Mouse (Mus musculus) thymus, adult 2 months (tissue): ENCODE data around the gene Scn4b.

Experiments
- CTCF ChIP-seq: fragments of 200-500 bp; IDR thresholded peaks from 2 replicates; pipeline ENCODE4 v1.5.1; 2012; ENCODE audit warnings: mild to moderate bottlenecking, control low read depth, low read length, moderate library complexity, borderline replicate concordance; ENCODE audit not compliant: control insufficient read depth, poor library complexity, insufficient read depth; ENCODE audit errors: extremely low read depth
- POLR2A ChIP-seq: fragments of 200-500 bp; IDR thresholded peaks from 2 replicates; pipeline ENCODE4 v1.6.1; 2012; ENCODE audit warnings: mild to moderate bottlenecking, low read length, control low read depth, moderate library complexity; ENCODE audit not compliant: control insufficient read depth, poor library complexity, insufficient read depth; ENCODE audit errors: extremely low read depth

DNA sequence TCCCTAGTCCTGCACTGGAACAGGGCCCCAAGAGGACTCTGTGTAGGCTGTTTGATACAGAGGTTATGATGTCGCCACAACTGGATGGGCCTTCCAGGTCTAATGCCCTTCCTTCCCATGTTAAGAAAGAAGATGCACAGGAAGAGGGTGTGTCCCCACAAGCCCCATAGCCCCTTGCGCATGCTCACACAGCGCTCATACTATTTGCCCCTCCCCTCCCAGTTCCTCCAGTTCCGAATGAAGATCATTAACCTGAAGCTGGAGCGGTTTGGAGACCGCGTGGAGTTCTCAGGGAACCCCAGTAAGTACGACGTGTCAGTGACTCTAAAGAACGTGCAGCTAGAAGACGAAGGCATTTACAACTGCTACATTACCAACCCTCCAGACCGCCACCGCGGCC, 13.0 kb upstream of the Scn4b start:
- TF ChIP-seq CTCF = no peak
- TF ChIP-seq POLR2A = no peak
